Mouse (Mus musculus): ENCODE measurements at regions not wholly inside any gene's neighbourhood (a gene's known extent, or its start where the extent isn't known, plus 50 kb on each side); places are given as distances from the start of the nearest gene placed in this dataset.

GRCm38 (mm10) chr1:128650596-128650995 lies 58.5 kb upstream of the Cxcr4 start:
- in situ Hi-C loops (cut with MboI; ENCODE audit: unreplicated experiment in 2 of 2): no loop called here

- in situ Hi-C loops (cut with MboI; ENCODE audit: unreplicated experiment in 2 of 2): loop anchor here in 1 of 2 experiments (10.0 kb wide), 1 partner anchor 55 kb away; the partner anchor contains the start of gene Cxcr4
Measured at GRCm38 (mm10) chr1:128649490-128650178, 57.5 kb upstream of the Cxcr4 start.

GRCm38 (mm10) chr1:128643316-128643776 lies 51.3 kb upstream of the Cxcr4 start:
- in situ Hi-C loops (cut with MboI; ENCODE audit: unreplicated experiment in 2 of 2): loop anchor here in 1 of 2 experiments (10.0 kb wide), 1 partner anchor 49 kb away; the partner anchor contains the start of gene Cxcr4

- in situ Hi-C loops (cut with MboI; ENCODE audit: unreplicated experiment in 2 of 2): loop anchor here in 1 of 2 experiments (10.0 kb wide), 1 partner anchor 47 kb away; the partner anchor contains the start of gene Cxcr4
Measured at GRCm38 (mm10) chr1:128642212-128642611, 50.1 kb upstream of the Cxcr4 start.
